Mouse (Mus musculus): ENCODE data around the gene Ago4. TPM values are rescaled to one million over a fixed set of nuclear protein-coding genes. Genes with fewer than 3 reads are reported as not detected.

Ago4 gene
- polyA plus RNA-seq, 1 experiment from 2014 or later: 4.1 TPM

GRCm38 (mm10) chr4:126464189-126464891 lies 68.9 kb downstream of the Ago4 start:
- peaks cover 3% of the 10 kb centered on the region; the same call in 1 of the 2 replicates for H3K36me3 ChIP-seq (ENCODE audit: control insufficient read depth, insufficient read depth, low read length)
- H3K9me3 ChIP-seq (ENCODE audit: control insufficient read depth, low read length): no peaks in the 10 kb centered on the region
- peak overlapping the region; percentile 60 for H3K4me2 ChIP-seq (replicated peaks; ENCODE audit: low read depth, low read length)
- peaks cover 9% of the 10 kb centered on the region; the same call in 1 of the 2 replicates for H3K4me1 ChIP-seq (replicated peaks; ENCODE audit: control insufficient read depth, insufficient read depth, low read length)
- H3K27ac ChIP-seq (ENCODE audit: low read depth, low read length): peak overlapping the region; percentile 95
- no peaks in the 10 kb centered on the region for H3K27me3 ChIP-seq (ENCODE audit: control insufficient read depth, insufficient read depth, low read length)
- 23% methylated on average over 4 of the region's 4 CpGs for WGBS
- peak overlapping the region; percentile 82 for H3K4me3 ChIP-seq (ENCODE audit: low read depth, low read length)
- peak overlapping the region; percentile 61 for H3K9ac ChIP-seq (ENCODE audit: low read depth, low read length)
- no peak for ATAC-seq (ENCODE audit: low FRiP score)
- DNase-seq (ENCODE audit: low spot score): peak; percentile 43

- ATAC-seq (ENCODE audit: low FRiP score): no peak
Measured at GRCm38 (mm10) chr4:126455441-126455840, 77.8 kb downstream of the Ago4 start.

GRCm38 (mm10) chr4:126454547-126455254 lies 78.6 kb downstream of the Ago4 start:
- Histone ChIP-seq H3K27me3 (ENCODE audit: control insufficient read depth, insufficient read depth, low read length) (no peaks in the 10 kb centered on the region), H3K4me2 (replicated peaks; ENCODE audit: low read depth, low read length) (no peak overlapping the region), H3K9me3 (ENCODE audit: control insufficient read depth, low read length) (no peaks in the 10 kb centered on the region), H3K4me3 (ENCODE audit: low read depth, low read length) (no peak overlapping the region), H3K36me3 (ENCODE audit: control insufficient read depth, insufficient read depth, low read length) (peaks cover 34% of the 10 kb centered on the region), H3K9ac (ENCODE audit: low read depth, low read length) (no peak overlapping the region), H3K27ac (ENCODE audit: low read depth, low read length) (no peak overlapping the region), H3K4me1 (replicated peaks; ENCODE audit: control insufficient read depth, insufficient read depth, low read length) (no peaks in the 10 kb centered on the region)
- ATAC-seq (ENCODE audit: low FRiP score) (no peak), DNase-seq (ENCODE audit: low spot score) (no peak)
- WGBS: 90% methylated on average over 5 of the region's 5 CpGs

More at GRCm38 (mm10) chr4:126455441-126455840, 77.8 kb downstream of the Ago4 start:
- Histone ChIP-seq H3K27me3 (ENCODE audit: control insufficient read depth, insufficient read depth, low read length) (no peaks in the 10 kb centered on the region), H3K36me3 (ENCODE audit: control insufficient read depth, insufficient read depth, low read length) (peaks cover 37% of the 10 kb centered on the region), H3K9me3 (ENCODE audit: control insufficient read depth, low read length) (no peaks in the 10 kb centered on the region), H3K9ac (ENCODE audit: low read depth, low read length) (no peak overlapping the region), H3K27ac (ENCODE audit: low read depth, low read length) (no peak overlapping the region), H3K4me3 (ENCODE audit: low read depth, low read length) (no peak overlapping the region), H3K4me1 (replicated peaks; ENCODE audit: control insufficient read depth, insufficient read depth, low read length) (no peaks in the 10 kb centered on the region), H3K4me2 (replicated peaks; ENCODE audit: low read depth, low read length) (no peak overlapping the region)
- DNase-seq (ENCODE audit: low spot score): no peak
- WGBS: 94% methylated on average over 7 of the region's 7 CpGs

- 83% methylated on average over 1 of the region's 1 CpGs for WGBS
- Histone ChIP-seq H3K27ac (ENCODE audit: low read depth, low read length) (no peak overlapping the region), H3K9ac (ENCODE audit: low read depth, low read length) (no peak overlapping the region), H3K4me3 (ENCODE audit: low read depth, low read length) (no peak overlapping the region), H3K4me1 (replicated peaks; ENCODE audit: control insufficient read depth, insufficient read depth, low read length) (no peaks in the 10 kb centered on the region), H3K9me3 (ENCODE audit: control insufficient read depth, low read length) (no peaks in the 10 kb centered on the region), H3K27me3 (ENCODE audit: control insufficient read depth, insufficient read depth, low read length) (no peaks in the 10 kb centered on the region), H3K36me3 (ENCODE audit: control insufficient read depth, insufficient read depth, low read length) (peaks cover 25% of the 10 kb centered on the region), H3K4me2 (replicated peaks; ENCODE audit: low read depth, low read length) (no peak overlapping the region)
- ATAC-seq (ENCODE audit: low FRiP score) (no peak), DNase-seq (ENCODE audit: low spot score) (no peak)
Measured at GRCm38 (mm10) chr4:126450268-126450667, 83.0 kb downstream of the Ago4 start.

- H3K4me1 ChIP-seq (replicated peaks; ENCODE audit: control insufficient read depth, insufficient read depth, low read length): no peaks in the 10 kb centered on the region
- no peak overlapping the region for H3K27ac ChIP-seq (ENCODE audit: low read depth, low read length)
- H3K4me3 ChIP-seq (ENCODE audit: low read depth, low read length): no peak overlapping the region
- WGBS: 90% methylated on average over 7 of the region's 7 CpGs
- H3K27me3 ChIP-seq (ENCODE audit: control insufficient read depth, insufficient read depth, low read length): no peaks in the 10 kb centered on the region
- peaks cover 14% of the 10 kb centered on the region for H3K36me3 ChIP-seq (ENCODE audit: control insufficient read depth, insufficient read depth, low read length)
- no peaks in the 10 kb centered on the region for H3K9me3 ChIP-seq (ENCODE audit: control insufficient read depth, low read length)
- H3K4me2 ChIP-seq (replicated peaks; ENCODE audit: low read depth, low read length): no peak overlapping the region
- ATAC-seq (ENCODE audit: low FRiP score): no peak
- H3K9ac ChIP-seq (ENCODE audit: low read depth, low read length): no peak overlapping the region
- no peak for DNase-seq (ENCODE audit: low spot score)
Measured at GRCm38 (mm10) chr4:126447126-126447525, 86.1 kb downstream of the Ago4 start.

GRCm38 (mm10) chr4:126444528-126444927 lies 88.7 kb downstream of the Ago4 start:
- H3K4me3 ChIP-seq (ENCODE audit: low read depth, low read length): no peak overlapping the region
- H3K27ac ChIP-seq (ENCODE audit: low read depth, low read length): no peak overlapping the region
- H3K4me2 ChIP-seq (replicated peaks; ENCODE audit: low read depth, low read length): no peak overlapping the region
- DNase-seq (ENCODE audit: low spot score): no peak
- H3K9me3 ChIP-seq (ENCODE audit: control insufficient read depth, low read length): no peaks in the 10 kb centered on the region
- no peak overlapping the region for H3K9ac ChIP-seq (ENCODE audit: low read depth, low read length)
- H3K27me3 ChIP-seq (ENCODE audit: control insufficient read depth, insufficient read depth, low read length): no peaks in the 10 kb centered on the region
- 95% methylated on average over 3 of the region's 3 CpGs for WGBS
- H3K4me1 ChIP-seq (replicated peaks; ENCODE audit: control insufficient read depth, insufficient read depth, low read length): no peaks in the 10 kb centered on the region
- ATAC-seq (ENCODE audit: low FRiP score): no peak
- peaks cover 21% of the 10 kb centered on the region for H3K36me3 ChIP-seq (ENCODE audit: control insufficient read depth, insufficient read depth, low read length)

Other genes with a start within 250 kb of the Ago4 start
- gene Col8a2, start 246.7 kb downstream of the Ago4 start, polyA plus RNA-seq (2014; fragmentation: Nextera tagmentation; extraction: Ambion mirVana): 15.6 and 17.4 TPM in 2 replicates
- gene Adprhl2, start 211.8 kb downstream of the Ago4 start, polyA plus RNA-seq (2014; fragmentation: Nextera tagmentation; extraction: Ambion mirVana): 39.2 and 39.3 TPM in 2 replicates
- 3.0 and 3.8 TPM in 2 replicates for gene Tekt2, start 207.8 kb downstream of the Ago4 start, polyA plus RNA-seq (2014; fragmentation: Nextera tagmentation; extraction: Ambion mirVana)
- gene Ago3, start 103.9 kb downstream of the Ago4 start, polyA plus RNA-seq (2014; fragmentation: Nextera tagmentation; extraction: Ambion mirVana): 14.4 and 16.1 TPM in 2 replicates
- 29.9 and 37.9 TPM in 2 replicates for gene Ago1, start 64.9 kb downstream of the Ago4 start, polyA plus RNA-seq (2014; fragmentation: Nextera tagmentation; extraction: Ambion mirVana)
- gene Clspn, start 23.5 kb upstream of the Ago4 start, polyA plus RNA-seq (2014; fragmentation: Nextera tagmentation; extraction: Ambion mirVana): 41.8 and 53.7 TPM in 2 replicates
- 1.9 and 3.0 TPM in 2 replicates for gene 5730409E04Rik, start 76.3 kb upstream of the Ago4 start, polyA plus RNA-seq (2014; fragmentation: Nextera tagmentation; extraction: Ambion mirVana)
- 517 and 551 TPM in 2 replicates for gene Psmb2, start 144.2 kb upstream of the Ago4 start, polyA plus RNA-seq (2014; fragmentation: Nextera tagmentation; extraction: Ambion mirVana)
- 0.95 and 0.99 TPM in 2 replicates for gene Tfap2e, start 202.8 kb upstream of the Ago4 start, polyA plus RNA-seq (2014; fragmentation: Nextera tagmentation; extraction: Ambion mirVana)
- 24.5 and 27.0 TPM in 2 replicates for gene Ncdn, start 220.0 kb upstream of the Ago4 start, polyA plus RNA-seq (2014; fragmentation: Nextera tagmentation; extraction: Ambion mirVana)
- 28.1 and 28.6 TPM in 2 replicates for gene AU040320, start 220.1 kb upstream of the Ago4 start, polyA plus RNA-seq (2014; fragmentation: Nextera tagmentation; extraction: Ambion mirVana)

Measured in hindbrain, embryonic 11.5 days (tissue).